Mouse (Mus musculus) Muller cell, postnatal 12 days (primary cell): ENCODE data around the gene Trem1.

ENCODE experiments used
- DNase-seq: peaks from one replicate; pipeline ENCODE4 v3.0.0-alpha.2; 2015; ENCODE audit errors: inconsistent ontology term

The Trem1 gene

GRCm38 (mm10) chr17:48268276-48268675 is 35.7 kb downstream of the Trem1 start:
- no peak for DNase-seq

GRCm38 (mm10) chr17:48269833-48270232 is 37.3 kb downstream of the Trem1 start:
- no peak for DNase-seq

- no peak for DNase-seq
Measured at GRCm38 (mm10) chr17:48272158-48272557, 39.6 kb downstream of the Trem1 start.

GRCm38 (mm10) chr17:48272598-48272997 is 40.0 kb downstream of the Trem1 start:
- no peak for DNase-seq

- DNase-seq, result no peak
Measured at GRCm38 (mm10) chr17:48274098-48274497, 41.5 kb downstream of the Trem1 start.

GRCm38 (mm10) chr17:48274885-48275284 is 42.3 kb downstream of the Trem1 start:
- DNase-seq, result peak; percentile 45

- DNase-seq, result no peak
Measured at GRCm38 (mm10) chr17:48275736-48276135, 43.2 kb downstream of the Trem1 start.

GRCm38 (mm10) chr17:48278381-48278780 is 45.8 kb downstream of the Trem1 start:
- DNase-seq, result no peak

GRCm38 (mm10) chr17:48279002-48279401 is 46.4 kb downstream of the Trem1 start:
- no peak for DNase-seq

GRCm38 (mm10) chr17:48280943-48281738 is 48.6 kb downstream of the Trem1 start:
- peak; percentile 0 for DNase-seq

- peak; percentile 5 for DNase-seq
Measured at GRCm38 (mm10) chr17:48281739-48282085, 49.1 kb downstream of the Trem1 start.

GRCm38 (mm10) chr17:48286765-48287164 is 54.2 kb downstream of the Trem1 start:
- DNase-seq, result no peak

GRCm38 (mm10) chr17:48287276-48287675 is 54.7 kb downstream of the Trem1 start:
- DNase-seq, result no peak

GRCm38 (mm10) chr17:48293500-48294194 is 61.1 kb downstream of the Trem1 start:
- no peak for DNase-seq
